Mouse (Mus musculus): ENCODE data around the gene Fcgr3. TPM values are rescaled to one million over a fixed set of nuclear protein-coding genes. Genes with fewer than 3 reads are reported as not detected.

The Fcgr3 gene
- polyA plus RNA-seq, 1 experiment from 2014 or later: 0.05 TPM

- in situ Hi-C loops (cut with MboI; ENCODE audit: low pct_unique_long_range_greater_than_20kb): no loop called here
- DNase-seq (ENCODE audit: low read depth, low spot score): no peak
- H3K27me3 ChIP-seq: no peaks in the 10 kb centered on the region
- TF ChIP-seq CTCF (IDR thresholded peaks at IDR 0.05): no peak
- no peak for ATAC-seq
- CTCF ChIA-PET: no interaction called here
- POLR2A ChIA-PET: no interaction called here
These were observed 19.7 kb downstream of the Fcgr3 start for GRCm38 (mm10) chr1:171045079-171045465.

DNA sequence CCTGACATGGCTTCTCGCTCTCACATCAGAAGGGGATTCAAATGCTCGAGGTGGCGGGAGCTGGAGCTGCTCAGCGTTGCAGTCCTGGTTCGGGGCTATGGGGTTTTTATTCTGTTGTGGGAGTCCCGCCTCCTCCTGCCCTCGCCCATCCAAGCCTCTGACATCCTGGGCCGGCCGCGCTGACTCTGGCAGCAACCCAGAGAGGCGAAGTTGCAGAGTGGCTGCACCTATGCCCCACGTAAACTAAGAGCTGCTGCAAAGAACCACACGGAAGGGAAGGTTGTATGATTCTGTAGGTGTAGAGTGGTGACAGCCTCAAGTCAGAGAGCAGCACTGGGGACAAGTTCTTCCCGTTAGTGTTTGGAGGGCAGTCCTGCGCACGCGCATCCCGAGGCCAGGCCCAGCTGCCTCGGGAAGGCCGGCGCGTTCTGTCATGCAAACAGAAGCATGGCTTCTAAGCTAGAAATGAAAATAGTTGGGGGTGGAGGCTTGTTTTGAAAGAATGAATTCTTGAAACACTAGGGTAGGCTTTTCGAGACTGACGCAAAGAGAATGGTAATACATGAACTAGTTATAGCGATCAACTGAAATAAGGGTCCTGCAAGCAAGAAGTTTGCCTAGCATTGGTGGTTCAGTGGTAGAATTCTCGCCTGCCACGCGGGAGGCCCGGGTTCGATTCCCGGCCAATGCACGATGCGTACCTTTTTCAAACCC is 20.2 kb downstream of the Fcgr3 start:
- no peaks in the 10 kb centered on the region for H3K27me3 ChIP-seq
- no peak for TF ChIP-seq CTCF (IDR thresholded peaks at IDR 0.05)
- ChIA-PET CTCF (no interaction called here), POLR2A (no interaction called here)
- in situ Hi-C loops (cut with MboI; ENCODE audit: low pct_unique_long_range_greater_than_20kb): no loop called here
- ATAC-seq: peak; percentile 71
- no peak for DNase-seq (ENCODE audit: low read depth, low spot score)

DNA sequence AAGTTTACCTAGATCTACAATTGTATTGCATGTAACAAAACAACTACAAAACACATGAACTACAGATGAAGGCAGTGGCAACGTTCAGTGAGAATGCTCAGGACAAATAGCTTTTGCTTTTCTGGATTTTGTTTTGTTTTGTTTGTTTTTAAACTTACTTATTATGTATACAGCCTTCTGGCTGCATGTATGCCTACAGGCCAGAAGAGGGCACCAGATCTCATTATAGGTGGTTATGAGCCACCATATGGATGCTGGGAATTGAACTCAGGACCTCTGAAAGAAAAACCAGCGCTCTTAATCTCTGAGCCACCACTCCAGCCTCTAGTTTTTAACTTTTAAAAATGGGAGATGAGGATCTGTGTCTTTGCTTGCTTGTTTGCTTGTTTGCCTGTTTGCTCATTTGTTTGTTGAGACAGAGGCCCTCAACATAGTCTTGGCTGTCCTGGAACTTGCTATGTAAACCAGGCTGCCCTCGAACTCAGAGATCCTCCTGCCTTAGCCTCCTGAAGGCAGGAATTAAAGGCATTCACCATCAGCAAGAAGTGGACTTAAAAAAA is 21.1 kb downstream of the Fcgr3 start:
- DNase-seq (ENCODE audit: low read depth, low spot score): no peak
- POLR2A ChIA-PET: no interaction called here
- H3K27me3 ChIP-seq: no peaks in the 10 kb centered on the region
- in situ Hi-C loops (cut with MboI; ENCODE audit: low pct_unique_long_range_greater_than_20kb): no loop called here
- TF ChIP-seq CTCF (IDR thresholded peaks at IDR 0.05): peak; percentile 36
- ATAC-seq: no peak
- CTCF ChIA-PET: no interaction called here

DNA sequence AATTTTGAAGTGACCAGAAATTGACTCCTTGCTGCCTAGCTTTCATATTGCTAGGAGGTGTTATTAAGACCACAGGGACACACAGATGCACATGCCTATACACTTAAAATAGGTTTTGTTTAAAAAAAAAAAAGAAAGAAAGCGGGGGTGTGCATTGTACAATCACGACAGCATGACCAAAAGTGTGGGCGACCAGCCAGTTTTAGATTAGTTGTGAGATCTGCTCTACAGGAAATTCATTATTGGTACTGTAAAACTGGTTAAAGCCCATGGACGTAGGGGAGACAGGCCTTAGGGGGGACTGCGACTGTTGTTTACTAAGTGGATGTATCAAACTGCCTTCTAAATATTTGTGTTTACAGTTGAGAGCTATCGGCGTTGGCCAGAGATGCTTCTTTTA is 24.9 kb downstream of the Fcgr3 start:
- DNase-seq (ENCODE audit: low read depth, low spot score) (no peak), ATAC-seq (no peak)
- ChIA-PET CTCF (interaction anchor here (1.0 to 1.5 kb wide), 2 partner anchors 22 to 63 kb away, joined by 3 read pairs; no protein-coding TSS in a partner anchor), POLR2A (interaction anchor here (0.6 kb wide), 1 partner anchor 130 kb away, joined by 3 read pairs; no protein-coding TSS in a partner anchor)
- H3K27me3 ChIP-seq: no peaks in the 10 kb centered on the region
- in situ Hi-C loops (cut with MboI; ENCODE audit: low pct_unique_long_range_greater_than_20kb): no loop called here
- no peak for TF ChIP-seq CTCF (IDR thresholded peaks at IDR 0.05)

- POLR2A ChIA-PET: no interaction called here
- in situ Hi-C loops (cut with MboI; ENCODE audit: low pct_unique_long_range_greater_than_20kb): no loop called here
- CTCF ChIA-PET: interaction anchor here (1.0 to 1.5 kb wide), 3 partner anchors 21 to 63 kb away, joined by 3 read pairs; no protein-coding TSS in a partner anchor
- no peaks in the 10 kb centered on the region for H3K27me3 ChIP-seq
- ATAC-seq (no peak), DNase-seq (ENCODE audit: low read depth, low spot score) (no peak)
- peak; percentile 52 for TF ChIP-seq CTCF (IDR thresholded peaks at IDR 0.05)
These were observed 25.6 kb downstream of the Fcgr3 start for GRCm38 (mm10) chr1:171039135-171039534.

- H3K27me3 ChIP-seq: no peaks in the 10 kb centered on the region
- POLR2A ChIA-PET: no interaction called here
These were observed 26.6 kb downstream of the Fcgr3 start for GRCm38 (mm10) chr1:171037861-171038721.

GRCm38 (mm10) chr1:171036550-171037324 is 28.0 kb downstream of the Fcgr3 start:
- DNase-seq (ENCODE audit: low read depth, low spot score) (no peak), ATAC-seq (no peak)
- ChIA-PET POLR2A (no interaction called here), CTCF (interaction anchor here (0.6 to 1.0 kb wide), 2 partner anchors 74 to 97 kb away, joined by 3 read pairs; no protein-coding TSS in a partner anchor)
- TF ChIP-seq CTCF (IDR thresholded peaks at IDR 0.05): no peak
- H3K27me3 ChIP-seq: no peaks in the 10 kb centered on the region
- in situ Hi-C loops (cut with MboI; ENCODE audit: low pct_unique_long_range_greater_than_20kb): no loop called here

More at GRCm38 (mm10) chr1:171037861-171038721, 26.6 kb downstream of the Fcgr3 start:
- ATAC-seq (peak; percentile 42), DNase-seq (ENCODE audit: low read depth, low spot score) (no peak)
- no peak for TF ChIP-seq CTCF (IDR thresholded peaks at IDR 0.05)
- in situ Hi-C loops (cut with MboI; ENCODE audit: low pct_unique_long_range_greater_than_20kb): no loop called here
- CTCF ChIA-PET: interaction anchor here (1.0 to 1.5 kb wide), 2 partner anchors 21 to 64 kb away, joined by 3 read pairs; no protein-coding TSS in a partner anchor

GRCm38 (mm10) chr1:171035611-171036010 is 29.1 kb downstream of the Fcgr3 start:
- in situ Hi-C loops (cut with MboI; ENCODE audit: low pct_unique_long_range_greater_than_20kb): no loop called here
- H3K27me3 ChIP-seq: peaks cover 7% of the 10 kb centered on the region
- no peak for DNase-seq (ENCODE audit: low read depth, low spot score)
- CTCF ChIA-PET: no interaction called here
- TF ChIP-seq CTCF (IDR thresholded peaks at IDR 0.05): no peak
- no peak for ATAC-seq
- POLR2A ChIA-PET: no interaction called here

- DNase-seq (ENCODE audit: low read depth, low spot score): no peak
- POLR2A ChIA-PET: no interaction called here
- no peak for TF ChIP-seq CTCF (IDR thresholded peaks at IDR 0.05)
- peaks cover 15% of the 10 kb centered on the region for H3K27me3 ChIP-seq
- CTCF ChIA-PET: interaction anchor here (1.5 kb wide), 1 partner anchor 77 kb away, joined by 4 read pairs; no protein-coding TSS in a partner anchor
- no peak for ATAC-seq
- in situ Hi-C loops (cut with MboI; ENCODE audit: low pct_unique_long_range_greater_than_20kb): no loop called here
These were observed 30.5 kb downstream of the Fcgr3 start for GRCm38 (mm10) chr1:171034201-171034600.

DNA sequence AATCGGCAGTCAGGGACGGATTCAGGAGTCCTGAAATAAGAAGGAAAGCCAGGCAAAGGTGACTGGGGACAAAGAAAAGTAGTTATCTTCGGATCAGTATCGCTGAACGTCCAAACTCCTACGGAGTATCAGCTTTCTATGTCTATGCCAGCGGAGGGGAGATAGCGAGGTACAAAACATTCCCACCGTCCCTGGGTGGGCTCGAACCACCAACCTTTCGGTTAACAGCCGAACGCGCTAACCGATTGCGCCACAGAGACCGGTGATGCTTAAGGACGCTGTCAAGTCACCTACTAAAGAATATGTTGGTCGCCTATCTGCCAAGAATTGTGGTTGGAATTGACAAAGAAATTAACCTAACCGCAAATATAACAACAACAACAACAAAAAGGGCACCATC is 31.0 kb downstream of the Fcgr3 start:
- ATAC-seq (peak; percentile 47), DNase-seq (ENCODE audit: low read depth, low spot score) (no peak)
- CTCF ChIA-PET: interaction anchor here (1.5 kb wide), 1 partner anchor 78 kb away, joined by 4 read pairs; no protein-coding TSS in a partner anchor
- POLR2A ChIA-PET: no interaction called here
- H3K27me3 ChIP-seq: peaks cover 15% of the 10 kb centered on the region
- no peak for TF ChIP-seq CTCF (IDR thresholded peaks at IDR 0.05)
- in situ Hi-C loops (cut with MboI; ENCODE audit: low pct_unique_long_range_greater_than_20kb): no loop called here

Measured in Patski (cell line).